Mouse (Mus musculus): Measurements from ENCODE around the gene Il5. TPM values are rescaled to one million over a fixed set of nuclear protein-coding genes. Genes with fewer than 3 reads are reported as not detected.

Gene Il5
- polyA plus RNA-seq, 1 experiment = not detected

- no peak for TF ChIP-seq CTCF (IDR thresholded peaks at IDR 0.05; ENCODE audit: borderline replicate concordance, extremely low read depth, insufficient read depth, insufficient read length)
- no peak for TF ChIP-seq POLR2A (IDR thresholded peaks at IDR 0.05; ENCODE audit: borderline replicate concordance, extremely low read depth, insufficient read depth, insufficient read length, poor library complexity, severe bottlenecking)
- DNase-seq (ENCODE audit: low read depth) = no peak
These were observed 51.9 kb downstream of the Il5 start for GRCm38 (mm10) chr11:53772536-53772935.

DNA sequence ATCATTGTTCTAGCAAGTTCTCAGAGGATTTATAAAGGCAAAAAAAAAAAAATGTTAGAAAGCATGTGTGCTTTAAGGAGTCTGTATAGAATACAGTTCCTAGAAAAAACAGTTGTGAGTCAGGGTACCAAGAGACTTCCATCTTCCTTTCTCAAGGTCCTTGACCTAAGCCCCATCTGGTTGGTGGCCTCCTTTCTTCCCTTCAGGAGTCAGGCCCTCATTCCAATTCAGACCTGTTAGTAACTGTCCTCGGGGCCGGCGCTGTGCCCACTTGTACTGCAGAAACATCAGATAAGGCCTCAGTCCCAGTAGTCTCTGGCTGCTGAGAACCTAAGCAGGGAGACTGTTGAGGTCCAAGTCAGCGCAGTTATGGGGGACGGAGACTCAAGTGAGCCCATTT is 52.5 kb downstream of the Il5 start, which contains the start of gene Gm17334:
Gene Gm17334, minus strand, starts transcription at position 101 of the 400 bp plus-strand sequence.
- no peak for TF ChIP-seq POLR2A (IDR thresholded peaks at IDR 0.05; ENCODE audit: borderline replicate concordance, extremely low read depth, insufficient read depth, insufficient read length, poor library complexity, severe bottlenecking)
- no peak for TF ChIP-seq CTCF (IDR thresholded peaks at IDR 0.05; ENCODE audit: borderline replicate concordance, extremely low read depth, insufficient read depth, insufficient read length)
- no peak for DNase-seq (ENCODE audit: low read depth)

GRCm38 (mm10) chr11:53773641-53774360 is 53.2 kb downstream of the Il5 start:
- TF ChIP-seq POLR2A (IDR thresholded peaks at IDR 0.05; ENCODE audit: borderline replicate concordance, extremely low read depth, insufficient read depth, insufficient read length, poor library complexity, severe bottlenecking) = no peak
- no peak for TF ChIP-seq CTCF (IDR thresholded peaks at IDR 0.05; ENCODE audit: borderline replicate concordance, extremely low read depth, insufficient read depth, insufficient read length)
- no peak for DNase-seq (ENCODE audit: low read depth)

Other genes with a start within 250 kb of the Il5 start
- not detected in 2 replicates for gene Gm9945, start 240.6 kb upstream of the Il5 start, polyA plus RNA-seq (2012; rRNA removed)
- gene Sowaha, start 240.5 kb upstream of the Il5 start, polyA plus RNA-seq (2012; rRNA removed) = 1.1 and 1.6 TPM in 2 replicates
- gene Sept8, start 201.5 kb upstream of the Il5 start, polyA plus RNA-seq (2012; rRNA removed) = 36.5 and 38.4 TPM in 2 replicates
- gene Kif3a, start 153.4 kb upstream of the Il5 start, polyA plus RNA-seq (2012; rRNA removed) = 79.4 and 100 TPM in 2 replicates
- gene Il4, start 102.1 kb upstream of the Il5 start, polyA plus RNA-seq (2012; rRNA removed) = 0.14 TPM in 1 of 2 replicates, not detected in the other
- not detected in 2 replicates for gene Il13, start 86.1 kb upstream of the Il5 start, polyA plus RNA-seq (2012; rRNA removed)
- 4.0 and 6.4 TPM in 2 replicates for gene Rad50, start 13.5 kb upstream of the Il5 start, polyA plus RNA-seq (2012; rRNA removed)
- gene Irf1, start 49.2 kb downstream of the Il5 start, polyA plus RNA-seq (2012; rRNA removed) = 2.7 and 3.4 TPM in 2 replicates
- 0.13 TPM in 1 of 2 replicates, not detected in the other for gene Gm17334, start 52.4 kb downstream of the Il5 start, polyA plus RNA-seq (2012; rRNA removed)
- gene Gm12216, start 138.5 kb downstream of the Il5 start, polyA plus RNA-seq (2012; rRNA removed) = 0.11 and 0.15 TPM in 2 replicates
- gene Slc22a5, start 170.9 kb downstream of the Il5 start, polyA plus RNA-seq (2012; rRNA removed) = 12.7 and 14.9 TPM in 2 replicates

Measured in brain, embryonic 14.5 days (tissue).